Mouse (Mus musculus) G1E (cell line): Measurements from ENCODE around the gene Dynlrb2.

Experiments
- CTCF ChIP-seq: IDR thresholded peaks from 2 replicates; pipeline ENCODE4 v1.5.1; 2012; ENCODE audit warnings: low read depth, low read length, inconsistent platforms, mixed read lengths
- GATA1 ChIP-seq: IDR thresholded peaks from 2 replicates; pipeline ENCODE4 v1.6.1; 2012; ENCODE audit warnings: borderline replicate concordance, low read length, inconsistent platforms, mixed read lengths

- TF ChIP-seq CTCF (no peak), GATA1 (no peak)
Observed at GRCm38 (mm10) chr8:116552255-116552654, 47.5 kb downstream of the Dynlrb2 start.
